Mouse (Mus musculus): ENCODE results near the gene St6galnac1. TPM values are rescaled to one million over a fixed set of nuclear protein-coding genes. Genes with fewer than 3 reads are reported as not detected.

The St6galnac1 gene
- polyA plus RNA-seq, 1 experiment: 0.69 TPM

DNA sequence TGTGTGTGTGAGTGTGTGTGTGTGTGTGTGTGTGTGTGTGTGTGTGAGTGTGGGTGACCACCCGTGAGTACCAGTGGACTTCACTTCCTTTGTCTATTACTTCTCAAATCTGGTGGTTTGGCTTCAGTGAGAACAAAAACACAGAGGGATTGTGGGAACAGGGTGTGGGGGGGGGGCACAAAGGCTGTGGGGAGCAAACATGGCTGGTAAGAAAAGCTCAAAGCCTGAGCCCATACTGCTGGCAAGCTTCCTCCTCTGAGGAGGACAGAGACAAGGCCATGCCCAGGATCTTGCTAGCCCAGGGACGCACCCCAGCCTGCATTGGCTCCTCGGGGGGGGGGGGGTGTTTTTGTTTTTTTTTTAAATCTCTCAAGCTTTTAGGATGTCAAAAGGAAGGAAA, 32.2 kb upstream of the St6galnac1 start:
- WGBS: 50% methylated on average over 3 of the region's 3 CpGs

DNA sequence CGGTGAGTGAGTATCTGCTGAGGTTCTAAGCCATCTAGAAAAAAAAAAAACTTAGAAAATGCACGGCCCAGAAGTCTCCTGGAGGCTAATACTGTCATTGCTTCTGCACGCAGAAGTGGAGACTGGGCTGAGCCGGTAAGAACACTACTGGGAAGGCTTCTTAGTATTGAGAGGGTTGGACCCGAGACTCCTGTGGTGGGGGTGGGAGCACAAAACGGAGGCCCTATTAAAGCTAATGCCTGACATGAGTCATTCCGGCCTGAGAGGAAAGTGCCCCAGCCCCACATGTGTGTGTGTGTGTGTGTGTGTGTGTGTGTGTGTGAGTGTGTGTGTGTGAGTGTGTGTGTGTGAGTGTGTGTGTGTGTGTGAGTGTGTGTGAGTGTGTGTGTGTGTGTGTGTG, 31.8 kb upstream of the St6galnac1 start:
- no peak overlapping the region for H3K4me3 ChIP-seq (ENCODE audit: insufficient read depth, low read depth, low read length)
- no peak for DNase-seq
- no peaks in the 10 kb centered on the region for H3K27me3 ChIP-seq (replicated peaks; ENCODE audit: control insufficient read depth, insufficient read depth, low read length)
- no peaks in the 10 kb centered on the region for H3K36me3 ChIP-seq (ENCODE audit: control insufficient read depth, insufficient read depth, low read length)
- H3K27ac ChIP-seq (ENCODE audit: insufficient read depth, low read depth, low read length): no peak overlapping the region
- H3K4me1 ChIP-seq (ENCODE audit: control insufficient read depth, insufficient read depth, low read length): no peaks in the 10 kb centered on the region
- TF ChIP-seq POLR2A (IDR thresholded peaks at IDR 0.05; ENCODE audit: low read depth, low read length): no peak
- no peak for TF ChIP-seq CTCF (conservative IDR thresholded peaks at IDR 0.05; ENCODE audit: insufficient read depth, insufficient read length, low read depth, low read length)
- WGBS: 46% methylated on average over 7 of the region's 7 CpGs

More for the DNA sequence above, 32.2 kb upstream of the St6galnac1 start:
- DNase-seq: no peak
- no peaks in the 10 kb centered on the region for H3K4me1 ChIP-seq (ENCODE audit: control insufficient read depth, insufficient read depth, low read length)
- no peak overlapping the region for H3K4me3 ChIP-seq (ENCODE audit: insufficient read depth, low read depth, low read length)
- no peak for TF ChIP-seq CTCF (conservative IDR thresholded peaks at IDR 0.05; ENCODE audit: insufficient read depth, insufficient read length, low read depth, low read length)
- no peak for TF ChIP-seq POLR2A (IDR thresholded peaks at IDR 0.05; ENCODE audit: low read depth, low read length)
- no peak overlapping the region for H3K27ac ChIP-seq (ENCODE audit: insufficient read depth, low read depth, low read length)
- no peaks in the 10 kb centered on the region for H3K27me3 ChIP-seq (replicated peaks; ENCODE audit: control insufficient read depth, insufficient read depth, low read length)
- no peaks in the 10 kb centered on the region for H3K36me3 ChIP-seq (ENCODE audit: control insufficient read depth, insufficient read depth, low read length)

DNA sequence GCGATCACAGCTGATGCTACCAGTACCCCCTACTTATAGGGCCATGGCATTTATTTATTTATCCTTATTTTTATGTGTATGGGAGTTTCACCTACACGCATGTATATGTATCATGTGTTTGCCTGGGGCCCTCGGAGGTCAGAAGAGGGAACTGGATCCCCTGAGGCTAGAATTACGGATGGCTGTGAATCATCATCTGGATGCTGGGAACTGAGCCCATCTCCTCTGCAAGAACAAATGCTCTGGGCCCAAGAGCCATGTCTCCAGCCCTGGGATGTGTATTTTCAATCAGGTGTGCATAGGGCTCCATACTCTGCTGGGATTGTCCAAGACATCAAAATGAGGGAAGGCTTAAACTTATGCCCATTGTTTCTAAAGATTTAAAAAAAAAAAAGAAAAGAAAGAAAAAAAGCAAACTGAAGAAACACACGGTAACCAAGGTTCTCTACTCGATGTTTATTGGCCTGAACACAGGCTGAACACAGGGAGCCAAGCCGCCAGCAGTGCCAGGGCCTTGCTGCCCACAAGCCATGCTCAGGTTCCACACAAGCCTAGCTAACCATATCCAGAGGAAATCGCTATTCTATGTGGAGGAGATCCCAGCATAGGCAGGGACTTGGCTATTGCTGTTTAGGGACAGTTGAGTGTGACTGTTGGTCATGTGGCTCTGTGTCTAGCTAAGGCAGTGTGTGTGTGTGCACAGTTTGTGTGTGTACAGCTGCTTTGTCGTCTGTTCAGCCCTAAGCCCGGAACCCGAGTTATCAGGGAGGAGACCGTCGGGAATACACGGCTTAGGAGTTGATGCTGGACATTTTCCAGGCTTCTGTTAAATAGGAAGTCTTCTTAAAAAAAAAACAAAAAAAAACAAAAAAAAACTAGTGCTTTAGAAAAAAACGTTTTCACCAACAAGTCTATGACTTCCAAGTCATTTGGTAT, 31.1 kb upstream of the St6galnac1 start:
- WGBS: 62% methylated on average over 15 of the region's 15 CpGs
- H3K4me3 ChIP-seq (ENCODE audit: insufficient read depth, low read depth, low read length): no peak overlapping the region
- TF ChIP-seq CTCF (conservative IDR thresholded peaks at IDR 0.05; ENCODE audit: insufficient read depth, insufficient read length, low read depth, low read length): no peak
- no peak for TF ChIP-seq POLR2A (IDR thresholded peaks at IDR 0.05; ENCODE audit: low read depth, low read length)
- no peaks in the 10 kb centered on the region for H3K4me1 ChIP-seq (ENCODE audit: control insufficient read depth, insufficient read depth, low read length)
- no peak overlapping the region for H3K27ac ChIP-seq (ENCODE audit: insufficient read depth, low read depth, low read length)
- H3K36me3 ChIP-seq (ENCODE audit: control insufficient read depth, insufficient read depth, low read length): no peaks in the 10 kb centered on the region
- DNase-seq: peak; percentile 56
- H3K27me3 ChIP-seq (replicated peaks; ENCODE audit: control insufficient read depth, insufficient read depth, low read length): no peaks in the 10 kb centered on the region

DNA sequence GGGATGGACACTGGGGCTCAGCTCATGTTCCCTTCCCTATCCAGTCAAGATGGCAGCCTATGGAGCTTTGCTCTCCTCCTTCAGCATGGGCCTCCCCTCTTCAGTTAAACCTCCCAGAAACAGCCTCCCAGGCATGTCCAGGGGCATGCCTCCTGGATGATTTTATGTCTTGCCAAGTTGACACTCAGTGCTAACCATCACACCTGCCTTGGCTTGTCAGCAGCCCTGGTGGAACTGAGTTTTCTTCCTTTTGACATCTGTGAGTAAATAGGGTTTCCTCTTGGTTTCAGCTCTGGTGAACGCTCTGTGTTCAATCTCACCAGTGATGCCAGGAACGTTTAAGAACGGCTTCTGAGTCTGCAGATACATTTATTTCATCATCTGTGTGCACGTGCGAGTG, 27.4 kb upstream of the St6galnac1 start:
- H3K36me3 ChIP-seq (ENCODE audit: control insufficient read depth, insufficient read depth, low read length): no peaks in the 10 kb centered on the region
- no peak for DNase-seq
- H3K27ac ChIP-seq (ENCODE audit: insufficient read depth, low read depth, low read length): no peak overlapping the region
- no peaks in the 10 kb centered on the region for H3K27me3 ChIP-seq (replicated peaks; ENCODE audit: control insufficient read depth, insufficient read depth, low read length)
- no peaks in the 10 kb centered on the region for H3K4me1 ChIP-seq (ENCODE audit: control insufficient read depth, insufficient read depth, low read length)
- no peak overlapping the region for H3K4me3 ChIP-seq (ENCODE audit: insufficient read depth, low read depth, low read length)
- 87% methylated on average over 5 of the region's 5 CpGs for WGBS
- TF ChIP-seq POLR2A (IDR thresholded peaks at IDR 0.05; ENCODE audit: low read depth, low read length): no peak
- no peak for TF ChIP-seq CTCF (conservative IDR thresholded peaks at IDR 0.05; ENCODE audit: insufficient read depth, insufficient read length, low read depth, low read length)

DNA sequence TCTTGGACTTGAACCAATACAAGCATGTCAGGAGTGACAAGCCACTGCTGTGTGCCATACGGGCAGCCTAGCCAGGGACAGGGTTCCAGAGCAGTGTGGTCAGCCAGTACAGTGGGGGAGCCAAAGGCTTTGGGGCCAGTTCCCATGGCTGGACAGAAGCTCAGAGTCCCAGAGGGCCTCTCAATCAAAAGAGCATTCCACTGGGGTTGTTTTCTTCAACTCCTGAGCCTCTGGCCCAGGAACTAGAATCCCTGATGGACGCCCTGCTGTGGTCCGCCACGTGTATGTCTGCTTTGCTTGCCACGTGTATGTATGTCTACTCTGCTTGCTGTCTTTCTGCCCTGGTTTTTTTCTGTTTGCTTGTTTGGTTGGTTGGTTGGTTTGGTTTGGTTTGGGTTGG, 25.8 kb upstream of the St6galnac1 start:
- DNase-seq: peak; percentile 38

DNA sequence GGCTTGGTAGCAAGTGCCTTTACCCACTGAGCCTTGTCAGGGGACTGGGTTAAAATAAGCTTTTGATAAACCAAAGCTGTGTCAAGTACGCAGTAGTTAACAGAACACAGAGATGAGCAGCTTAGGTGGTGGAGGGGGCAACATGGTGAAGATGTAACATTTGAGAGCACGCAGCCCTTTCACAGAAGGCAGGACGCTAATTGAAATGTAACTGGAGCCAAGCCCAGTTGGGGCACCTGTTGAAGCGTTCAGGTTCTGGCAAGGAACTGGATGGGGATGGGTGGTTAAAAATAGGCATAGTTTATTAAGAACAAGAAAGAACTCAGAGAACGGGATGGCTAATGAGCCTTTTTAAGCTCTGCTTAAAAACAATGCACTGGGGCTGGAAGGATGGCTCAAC, 24.1 kb upstream of the St6galnac1 start:
- no peak for DNase-seq
- Histone ChIP-seq H3K4me3 (ENCODE audit: insufficient read depth, low read depth, low read length) (no peak overlapping the region), H3K27ac (ENCODE audit: insufficient read depth, low read depth, low read length) (no peak overlapping the region), H3K4me1 (ENCODE audit: control insufficient read depth, insufficient read depth, low read length) (no peaks in the 10 kb centered on the region), H3K27me3 (replicated peaks; ENCODE audit: control insufficient read depth, insufficient read depth, low read length) (no peaks in the 10 kb centered on the region), H3K36me3 (ENCODE audit: control insufficient read depth, insufficient read depth, low read length) (no peaks in the 10 kb centered on the region)
- TF ChIP-seq POLR2A (IDR thresholded peaks at IDR 0.05; ENCODE audit: low read depth, low read length) (no peak), CTCF (conservative IDR thresholded peaks at IDR 0.05; ENCODE audit: insufficient read depth, insufficient read length, low read depth, low read length) (no peak)
- 65% methylated on average over 5 of the region's 5 CpGs for WGBS

More for the DNA sequence above, 25.8 kb upstream of the St6galnac1 start:
- no peaks in the 10 kb centered on the region for H3K27me3 ChIP-seq (replicated peaks; ENCODE audit: control insufficient read depth, insufficient read depth, low read length)
- H3K27ac ChIP-seq (ENCODE audit: insufficient read depth, low read depth, low read length): no peak overlapping the region
- no peak overlapping the region for H3K4me3 ChIP-seq (ENCODE audit: insufficient read depth, low read depth, low read length)
- 68% methylated on average over 5 of the region's 5 CpGs for WGBS
- no peaks in the 10 kb centered on the region for H3K36me3 ChIP-seq (ENCODE audit: control insufficient read depth, insufficient read depth, low read length)
- TF ChIP-seq CTCF (conservative IDR thresholded peaks at IDR 0.05; ENCODE audit: insufficient read depth, insufficient read length, low read depth, low read length): no peak
- TF ChIP-seq POLR2A (IDR thresholded peaks at IDR 0.05; ENCODE audit: low read depth, low read length): no peak
- H3K4me1 ChIP-seq (ENCODE audit: control insufficient read depth, insufficient read depth, low read length): no peaks in the 10 kb centered on the region

DNA sequence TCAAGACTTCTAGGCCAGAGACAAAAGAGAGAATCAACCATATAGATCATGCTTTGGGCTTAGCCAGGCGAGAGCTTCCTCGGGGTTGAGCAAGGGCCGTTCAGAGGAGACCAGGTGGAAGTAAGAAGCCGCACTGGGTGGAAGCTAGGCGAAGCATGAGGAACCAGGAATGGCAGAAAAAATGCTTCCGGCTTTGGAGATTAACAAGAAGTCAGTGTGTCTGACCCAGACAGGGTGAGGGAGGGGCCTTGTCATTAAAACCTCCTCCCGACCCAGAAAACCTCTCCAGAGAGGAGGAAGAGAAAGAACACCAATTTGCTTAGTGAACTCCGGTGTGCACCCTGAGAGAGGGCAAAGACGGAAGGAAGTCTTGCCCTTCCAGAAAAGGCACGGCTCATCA, 8.9 kb upstream of the St6galnac1 start:
- Histone ChIP-seq H3K36me3 (ENCODE audit: control insufficient read depth, insufficient read depth, low read length) (no peaks in the 10 kb centered on the region), H3K4me3 (ENCODE audit: insufficient read depth, low read depth, low read length) (no peak overlapping the region), H3K4me1 (ENCODE audit: control insufficient read depth, insufficient read depth, low read length) (no peaks in the 10 kb centered on the region), H3K27ac (ENCODE audit: insufficient read depth, low read depth, low read length) (no peak overlapping the region), H3K27me3 (replicated peaks; ENCODE audit: control insufficient read depth, insufficient read depth, low read length) (no peaks in the 10 kb centered on the region)
- TF ChIP-seq POLR2A (IDR thresholded peaks at IDR 0.05; ENCODE audit: low read depth, low read length) (no peak), CTCF (conservative IDR thresholded peaks at IDR 0.05; ENCODE audit: insufficient read depth, insufficient read length, low read depth, low read length) (no peak)
- 76% methylated on average over 10 of the region's 10 CpGs for WGBS
- no peak for DNase-seq

Measured in kidney, adult 2 months (tissue).